Mouse (Mus musculus) gastrocnemius, adult 2 months (tissue): ENCODE measurements around the gene Fgfr2. TPM values are rescaled to one million over a fixed set of nuclear protein-coding genes. Genes with fewer than 3 reads are reported as not detected.

Source experiments
- DNase-seq: peaks from one replicate; pipeline ENCODE4 v3.0.0; 2022
- H3K27ac ChIP-seq: fragments of 200-600 bp; 2 replicates; pipeline ENCODE4 v1.8.1; 2022; ENCODE audit warnings: mild to moderate bottlenecking
- H3K4me3 ChIP-seq: fragments of 200-600 bp; 2 replicates; pipeline ENCODE4 v1.8.1; 2022; ENCODE audit warnings: mild to moderate bottlenecking, moderate library complexity
- CTCF ChIP-seq: fragments of 200-600 bp; IDR thresholded peaks from 2 replicates; pipeline ENCODE4 v1.8.1; 2022; ENCODE audit warnings: antibody characterized with exemption, mild to moderate bottlenecking, moderate library complexity
- intact Hi-C: fragments of 180-260 bp; cut with DNase I; formaldehyde crosslinking; loops from one replicate; pipeline ENCODE4 v1.15.1; 2025
- total RNA-seq, 2 experiments: library from RNA; stranded (reverse); gene quantifications; 2 replicates each; pipeline ENCODE4 v1.2.3; 2021

Fgfr2 gene
- total RNA-seq, 2 experiments from 2014 or later = 0.15 to 0.33 TPM

- H3K4me3 ChIP-seq = no peak overlapping the region
- TF ChIP-seq CTCF = no peak
- H3K27ac ChIP-seq = no peak overlapping the region
- DNase-seq = no peak
- intact Hi-C loops = no loop called here
These were observed 635.8 kb downstream of the Fgfr2 start for GRCm38 (mm10) chr7:132487361-132487760.

GRCm38 (mm10) chr7:132486403-132487178 is 636.6 kb downstream of the Fgfr2 start:
- no peak for TF ChIP-seq CTCF
- DNase-seq = no peak
- intact Hi-C loops = no loop called here
- no peak overlapping the region for H3K4me3 ChIP-seq
- no peak overlapping the region for H3K27ac ChIP-seq

GRCm38 (mm10) chr7:132484424-132484823 is 638.7 kb downstream of the Fgfr2 start:
- DNase-seq = no peak
- TF ChIP-seq CTCF = no peak
- intact Hi-C loops = no loop called here
- Histone ChIP-seq H3K4me3 (no peak overlapping the region), H3K27ac (no peak overlapping the region)

- Histone ChIP-seq H3K4me3 (no peak overlapping the region), H3K27ac (no peak overlapping the region)
- intact Hi-C loops = no loop called here
- TF ChIP-seq CTCF = no peak
- no peak for DNase-seq
These were observed 642.3 kb downstream of the Fgfr2 start for GRCm38 (mm10) chr7:132480696-132481306.

- Histone ChIP-seq H3K27ac (no peak overlapping the region), H3K4me3 (no peak overlapping the region)
- no peak for TF ChIP-seq CTCF
- intact Hi-C loops = no loop called here
- DNase-seq = peak; percentile 27
These were observed 644.8 kb downstream of the Fgfr2 start for GRCm38 (mm10) chr7:132478295-132478809.

- no peak for DNase-seq
- intact Hi-C loops = no loop called here
- H3K4me3 ChIP-seq = no peak overlapping the region
- no peak for TF ChIP-seq CTCF
- H3K27ac ChIP-seq = no peak overlapping the region
These were observed 645.4 kb downstream of the Fgfr2 start for GRCm38 (mm10) chr7:132477753-132478152.

GRCm38 (mm10) chr7:132476491-132476890 is 646.7 kb downstream of the Fgfr2 start:
- intact Hi-C loops = no loop called here
- no peak for TF ChIP-seq CTCF
- Histone ChIP-seq H3K27ac (no peak overlapping the region), H3K4me3 (no peak overlapping the region)
- no peak for DNase-seq

- TF ChIP-seq CTCF = peak; percentile 91
- intact Hi-C loops = loop anchor here (1.0 to 2.0 kb wide), 3 partner anchors 76 to 249 kb away; no protein-coding TSS in a partner anchor
- peak; percentile 70 for DNase-seq
- no peak overlapping the region for H3K27ac ChIP-seq
- H3K4me3 ChIP-seq = no peak overlapping the region
These were observed 648.1 kb downstream of the Fgfr2 start for GRCm38 (mm10) chr7:132475069-132475468.

GRCm38 (mm10) chr7:132471327-132471726 is 651.8 kb downstream of the Fgfr2 start:
- intact Hi-C loops = loop anchor here (1.0 kb wide), 2 partner anchors 155 to 245 kb away; no protein-coding TSS in a partner anchor
- peak; percentile 67 for TF ChIP-seq CTCF
- no peak overlapping the region for H3K27ac ChIP-seq
- no peak overlapping the region for H3K4me3 ChIP-seq
- peak; percentile 58 for DNase-seq

GRCm38 (mm10) chr7:132468391-132468790 is 654.8 kb downstream of the Fgfr2 start:
- Histone ChIP-seq H3K27ac (no peak overlapping the region), H3K4me3 (no peak overlapping the region)
- no peak for TF ChIP-seq CTCF
- intact Hi-C loops = no loop called here
- no peak for DNase-seq

GRCm38 (mm10) chr7:132465897-132466296 is 657.3 kb downstream of the Fgfr2 start:
- intact Hi-C loops = no loop called here
- no peak for TF ChIP-seq CTCF
- no peak for DNase-seq
- Histone ChIP-seq H3K27ac (no peak overlapping the region), H3K4me3 (no peak overlapping the region)

GRCm38 (mm10) chr7:132464894-132465293 is 658.3 kb downstream of the Fgfr2 start:
- H3K27ac ChIP-seq = no peak overlapping the region
- intact Hi-C loops = no loop called here
- TF ChIP-seq CTCF = no peak
- DNase-seq = no peak
- no peak overlapping the region for H3K4me3 ChIP-seq

GRCm38 (mm10) chr7:132458493-132458892 is 664.7 kb downstream of the Fgfr2 start:
- no peak for TF ChIP-seq CTCF

More at GRCm38 (mm10) chr7:132458493-132458892, 664.7 kb downstream of the Fgfr2 start:
- intact Hi-C loops = no loop called here
- Histone ChIP-seq H3K27ac (no peak overlapping the region), H3K4me3 (no peak overlapping the region)
- no peak for DNase-seq
